Comparison of ENCODE assay signal across 1 mouse cellular context in the genomic region with DNA sequence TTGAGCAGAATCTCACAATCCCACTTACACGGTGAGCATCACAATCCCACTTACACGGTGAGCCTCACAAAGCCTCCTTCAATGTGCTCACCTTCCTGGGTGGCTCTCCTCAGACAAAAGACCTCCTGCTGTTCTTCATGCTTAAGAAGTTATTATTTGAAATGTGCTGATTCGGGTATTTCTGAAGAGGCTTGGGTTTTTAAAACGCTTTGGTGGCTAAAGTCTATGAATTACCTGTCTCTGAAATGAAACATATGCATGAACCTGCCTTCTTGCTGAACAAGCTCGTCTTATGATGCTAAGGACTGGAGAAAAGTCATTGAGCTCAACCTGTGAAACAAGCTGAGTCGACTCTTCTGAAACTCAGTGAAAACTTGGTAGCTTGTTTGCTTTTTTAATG.
TF ChIP-seq lines count a peak whose summit lies in the region.

No protein-coding gene starts in this region.

TF ChIP-seq in CH12.LX, 34 proteins besides CTCF, POLR2A, EP300 and RAD21:
- TF ChIP-seq E2F4 (IDR thresholded peaks at IDR 0.05; ENCODE audit: insufficient replicate concordance, low read depth, low read length) (no peak), TBP (conservative IDR thresholded peaks at IDR 0.05; ENCODE audit: low read depth, low read length) (no peak), MAFK (IDR thresholded peaks at IDR 0.05; ENCODE audit: insufficient replicate concordance, low read length) (peak; percentile 80)
